In the genomic region with DNA sequence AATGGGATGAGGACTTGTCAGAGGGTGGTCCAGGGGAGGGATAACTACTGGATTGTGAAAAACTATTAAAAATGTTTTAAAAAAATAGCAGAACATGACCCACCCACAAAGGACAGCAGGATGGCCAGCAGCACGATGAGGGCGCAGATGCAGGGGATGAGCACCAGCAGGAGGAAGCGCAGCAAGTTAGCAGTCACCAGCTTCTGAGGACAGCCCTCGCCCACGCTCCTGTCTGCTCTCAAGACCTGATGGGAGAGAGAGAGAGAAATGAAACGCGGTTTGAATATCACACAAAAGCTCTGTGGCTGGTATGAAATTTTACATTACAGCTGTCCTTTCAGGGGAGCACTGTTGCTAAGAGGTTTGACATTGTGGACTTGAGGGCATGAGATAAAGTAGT, we compare ENCODE assay signal across 20 mouse cellular contexts. TPM values are rescaled to one million over a fixed set of nuclear protein-coding genes. Genes with fewer than 3 reads are reported as not detected.
A peak's percentile ranks its signal among the peaks of the same experiment; 100 is the strongest.
DNase-seq lines count a peak whose midpoint lies in the region; ATAC-seq and TF ChIP-seq lines count a peak whose summit lies in the region.
"Had no signal": no experiment of that assay in that cellular context is flagged by ENCODE, and none has a peak within 500 bp of the region (broad histone marks: within the 10 kb centered on the region; RNA-seq: fewer than 3 reads in every experiment).

No protein-coding gene starts in this region.

- H3K9ac ChIP-seq in lung, embryonic 14.5 days = no peak overlapping the region
- H3K9ac ChIP-seq in forebrain, embryonic 15.5 days (replicated peaks) = no peak overlapping the region
- H3K9ac ChIP-seq: kidney, embryonic 15.5 days; liver, embryonic 13.5 days; neural tube, embryonic 13.5 days had no signal

- ATAC-seq in lung, embryonic 14.5 days (ENCODE audit: insufficient read depth) = peak; percentile 12; the same call in 1 of the 2 replicates
- ATAC-seq in forebrain, embryonic 15.5 days (replicated peaks) = no peak
- ATAC-seq: forebrain, embryonic 16.5 days; inflammation-experienced regulatory T-cells, adult 6 months; lung, postnatal 0 days had no signal

- H3K4me1 ChIP-seq in lung, embryonic 14.5 days (ENCODE audit: insufficient read depth) = peaks cover 10% of the 10 kb centered on the region
- H3K4me1 ChIP-seq in forebrain, embryonic 15.5 days = no peaks in the 10 kb centered on the region
- H3K4me1 ChIP-seq: limb, embryonic 10.5 days; liver, embryonic 13.5 days; megakaryocyte, embryonic 14.5 days; neural tube, embryonic 13.5 days had no signal

- WGBS in lung, embryonic 14.5 days = 36% methylated on average over 7 of the region's 7 CpGs
- WGBS in forebrain, embryonic 15.5 days = 80% methylated on average over 7 of the region's 7 CpGs

- DNase-seq in lung, embryonic 14.5 days = peak; percentile 20
- DNase-seq in lung, postnatal 36 days = no peak
- DNase-seq in layer of hippocampus, adult 8-10 months (ENCODE audit: low spot score in 2 of 2) = peak; percentile 16 to 34
- peak; percentile 52 to 54 for DNase-seq in left cerebral cortex, postnatal 14 days (ENCODE audit: low spot score in 2 of 2)
- peak; percentile 12 for DNase-seq in telencephalon, adult 2 months (ENCODE audit: low read depth, low spot score)
- DNase-seq in adrenal gland, postnatal 36 days = no peak
- DNase-seq in cerebellum, postnatal 25 days = no peak
- DNase-seq: adrenal gland, adult 2 months; cerebellum, adult 9-11 months; gastrocnemius, postnatal 36 days; liver, embryonic 13.5 days had no signal

- H3K4me2 ChIP-seq in lung, embryonic 14.5 days = no peak overlapping the region
- no peak overlapping the region for H3K4me2 ChIP-seq in forebrain, embryonic 15.5 days (replicated peaks)
- H3K4me2 ChIP-seq: kidney, embryonic 15.5 days; liver, embryonic 13.5 days; neural tube, embryonic 13.5 days had no signal

- H3K27me3 ChIP-seq in lung, embryonic 14.5 days (ENCODE audit: insufficient read depth, low read length) = no peaks in the 10 kb centered on the region
- H3K27me3 ChIP-seq in forebrain, embryonic 15.5 days = no peaks in the 10 kb centered on the region
- H3K27me3 ChIP-seq: kidney, embryonic 15.5 days; liver, embryonic 13.5 days; megakaryocyte, embryonic 14.5 days; neural tube, embryonic 13.5 days had no signal

- no peak for TF ChIP-seq CTCF in lung, embryonic 14.5 days (IDR thresholded peaks at IDR 0.05; ENCODE audit: low read depth)

- H3K9me3 ChIP-seq in lung, embryonic 14.5 days (ENCODE audit: low read depth, low read length) = no peaks in the 10 kb centered on the region
- no peaks in the 10 kb centered on the region for H3K9me3 ChIP-seq in forebrain, embryonic 15.5 days
- H3K9me3 ChIP-seq: kidney, embryonic 15.5 days; limb, embryonic 10.5 days; liver, embryonic 13.5 days; megakaryocyte, embryonic 14.5 days; neural tube, embryonic 13.5 days had no signal

- H3K27ac ChIP-seq in lung, embryonic 14.5 days (ENCODE audit: low read depth) = no peak overlapping the region
- H3K27ac ChIP-seq in forebrain, embryonic 15.5 days (replicated peaks) = no peak overlapping the region
- H3K27ac ChIP-seq: kidney, embryonic 15.5 days; limb, embryonic 10.5 days; liver, embryonic 13.5 days; neural tube, embryonic 13.5 days had no signal

- intact Hi-C loops in left cerebral cortex, postnatal 14 days (cut with DNase I) = no loop called here

- H3K36me3 ChIP-seq in lung, embryonic 14.5 days (ENCODE audit: insufficient read depth) = no peaks in the 10 kb centered on the region
- no peaks in the 10 kb centered on the region for H3K36me3 ChIP-seq in forebrain, embryonic 15.5 days
- H3K36me3 ChIP-seq: kidney, embryonic 15.5 days; limb, embryonic 10.5 days; liver, embryonic 13.5 days; neural tube, embryonic 13.5 days had no signal

- H3K4me3 ChIP-seq in lung, embryonic 14.5 days (ENCODE audit: low read depth, low read length) = no peak overlapping the region
- H3K4me3 ChIP-seq in forebrain, embryonic 15.5 days = no peak overlapping the region
- H3K4me3 ChIP-seq: kidney, embryonic 15.5 days; limb, embryonic 10.5 days; liver, embryonic 13.5 days; megakaryocyte, embryonic 14.5 days; neural tube, embryonic 13.5 days had no signal

RNA-seq across cellular contexts. Expression of a gene that starts 32.5 kb away (rescaled TPM):
- 0.89 and 1.9 TPM in 2 replicates for polyA plus RNA-seq in lung, embryonic 14.5 days (2014; fragmentation: Nextera tagmentation; extraction: Ambion mirVana)
- total RNA-seq in layer of hippocampus, adult 8-10 months (2022) = under 1 TPM; 0.16 to 0.52 (median 0.27) TPM
- under 1 TPM; 0.31 to 0.42 TPM for total RNA-seq in left cerebral cortex, postnatal 14 days (2021)
- polyA plus RNA-seq in forebrain, embryonic 15.5 days (2015; fragmentation: Nextera tagmentation; extraction: Ambion mirVana) = 0.08 TPM in 1 of 2 replicates, not detected in the other
- total RNA-seq in adrenal gland, postnatal 36 days (2021) = under 1 TPM in 1 of 2 experiments, not detected in 1; 0.13 TPM
- total RNA-seq: adrenal gland, adult 2 months; monocyte, adult 5-6 weeks had no signal

Comparison
In these comparisons a context has a peak if more than half of its experiments do, and no peak if none do; other contexts are left out.
1. DNase-seq: peak in lung, embryonic 14.5 days (single experiment), layer of hippocampus, adult 8-10 months (2 of 2), left cerebral cortex, postnatal 14 days (2 of 2) and telencephalon, adult 2 months (single experiment); none in lung, postnatal 36 days (single experiment), adrenal gland, postnatal 36 days (0 of 2) and cerebellum, postnatal 25 days (0 of 2).